Mouse (Mus musculus) embryo, embryonic 11.5 days (tissue): Measurements from ENCODE around the gene Ptprq.

Experiments used
- DNase-seq: peaks from one replicate; pipeline ENCODE4 v3.0.0-alpha.2; 2012; ENCODE audit warnings: low read depth, low spot score

Ptprq gene

GRCm38 (mm10) chr10:107488654-107489315 lies 231.1 kb downstream of the Ptprq start:
- no peak for DNase-seq

GRCm38 (mm10) chr10:107486770-107487169 lies 233.1 kb downstream of the Ptprq start:
- no peak for DNase-seq

DNA sequence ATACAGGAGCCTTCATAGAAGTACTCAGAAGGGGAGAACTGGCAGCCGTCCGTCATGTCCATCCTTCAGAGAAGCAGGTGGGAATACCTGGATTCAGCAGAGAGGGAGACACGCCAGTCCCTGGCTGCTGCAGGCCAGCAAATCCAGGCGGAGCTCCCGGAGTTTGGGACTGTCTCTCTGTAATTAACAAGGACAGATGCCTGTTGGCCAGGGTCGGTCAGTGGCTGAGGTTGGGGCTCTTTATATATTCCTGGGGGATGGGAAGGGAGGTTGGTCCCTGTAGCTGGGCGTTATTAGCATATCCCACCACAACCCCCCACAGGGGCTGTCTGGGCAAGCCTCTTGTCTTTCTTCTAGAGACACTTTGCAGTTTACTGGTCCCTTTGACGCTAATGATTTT lies 234.0 kb downstream of the Ptprq start, which contains the start of gene Myf5:
Gene Myf5 (minus strand): TSS at position 265 of the 400 bp plus-strand sequence.
- no peak for DNase-seq

GRCm38 (mm10) chr10:107484050-107484449 lies 235.8 kb downstream of the Ptprq start:
- no peak for DNase-seq

DNA sequence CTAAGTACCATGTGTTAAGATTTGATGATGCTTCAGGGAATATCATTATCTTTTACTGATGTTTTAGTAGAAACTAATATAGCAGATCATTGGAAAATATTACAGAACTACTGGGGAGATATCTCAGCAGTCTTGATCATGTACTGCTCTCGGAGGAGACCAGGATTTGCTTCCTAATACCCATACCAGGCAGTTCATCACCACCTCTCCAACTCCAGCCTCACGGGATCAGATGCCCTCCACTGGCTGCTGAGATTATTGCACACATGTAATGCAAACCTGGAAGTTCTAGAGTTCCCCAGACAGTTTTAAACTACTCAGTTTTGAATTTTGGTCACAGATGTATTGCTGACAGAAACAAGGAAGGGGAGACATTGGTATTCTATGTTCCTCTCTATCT lies 246.4 kb downstream of the Ptprq start:
- no peak for DNase-seq

GRCm38 (mm10) chr10:107471712-107472111 lies 248.1 kb downstream of the Ptprq start:
- DNase-seq: no peak

DNA sequence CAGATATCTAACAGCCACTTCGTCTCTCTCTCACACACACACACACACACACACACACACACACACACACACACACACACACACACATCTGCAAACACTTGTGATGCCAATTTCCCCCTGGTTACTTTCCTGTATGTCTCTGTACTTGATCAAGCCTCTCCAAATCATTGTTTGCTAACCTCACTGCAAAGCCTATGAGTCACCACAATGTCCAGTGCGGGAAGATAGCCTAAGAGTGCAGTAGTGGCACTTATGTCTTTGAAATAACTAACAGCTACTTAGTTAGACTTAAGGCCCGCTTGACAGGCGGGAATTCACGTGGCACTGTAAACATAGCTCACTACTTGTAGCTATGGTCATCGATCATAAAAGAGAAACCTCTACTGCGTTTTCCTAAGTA lies 252.0 kb downstream of the Ptprq start:
- no peak for DNase-seq
